In the genomic region with DNA sequence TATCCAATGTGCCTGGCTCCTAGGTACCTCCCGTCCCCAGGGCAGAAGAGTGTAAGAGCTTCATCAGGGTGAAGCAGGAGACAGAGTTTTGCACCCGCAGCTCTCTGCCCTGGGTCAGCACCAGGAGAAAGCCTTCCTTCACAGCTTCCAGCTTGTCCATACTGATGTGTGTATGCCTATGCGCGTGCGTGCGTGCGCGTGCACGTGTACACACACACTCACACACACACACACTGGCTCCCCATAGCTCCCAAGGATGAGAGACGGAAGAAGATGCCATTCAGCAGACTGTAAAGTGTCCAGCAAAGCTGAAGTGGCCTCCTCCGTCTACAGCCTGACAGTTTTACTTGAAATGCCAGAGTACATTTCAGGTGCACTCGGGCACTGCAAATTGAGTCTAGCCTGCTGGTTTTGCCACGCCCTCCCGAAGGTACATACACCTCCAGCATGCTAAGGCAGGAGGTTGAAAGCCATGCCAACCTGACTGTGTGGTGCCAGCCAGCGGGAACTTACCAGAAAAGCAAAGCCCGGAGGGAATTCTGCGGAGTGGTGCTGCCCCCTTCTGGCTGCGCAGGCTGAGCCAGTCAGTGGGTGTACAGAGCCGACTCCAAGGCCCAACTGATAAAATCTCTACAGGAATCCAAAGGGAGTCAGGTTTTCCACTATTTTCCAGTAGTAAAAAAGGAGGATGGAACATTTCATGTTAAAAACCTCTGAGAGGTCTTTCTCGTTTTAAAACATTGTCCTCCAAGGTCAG, we compare ENCODE assay signal across 8 mouse cellular contexts.
DNase-seq lines count a peak whose midpoint lies in the region; ATAC-seq lines count a peak whose summit lies in the region.

No protein-coding gene starts in this region.

- no peak overlapping the region for H3K9ac ChIP-seq in embryonic facial prominence, embryonic 14.5 days (ENCODE audit: low read depth, low read length)
- H3K9ac ChIP-seq in limb, embryonic 12.5 days (replicated peaks): no peak overlapping the region
- peak overlapping the region; percentile 62; the same call in 1 of the 2 replicates for H3K9ac ChIP-seq in midbrain, embryonic 16.5 days (ENCODE audit: low read depth, low read length)

- H3K36me3 ChIP-seq in embryonic facial prominence, embryonic 14.5 days (ENCODE audit: control insufficient read depth, insufficient read depth, low read length): no peaks in the 10 kb centered on the region
- H3K36me3 ChIP-seq in limb, embryonic 12.5 days: no peaks in the 10 kb centered on the region
- no peaks in the 10 kb centered on the region for H3K36me3 ChIP-seq in midbrain, embryonic 16.5 days (ENCODE audit: control insufficient read depth, insufficient read depth, low read length)

- no peak overlapping the region for H3K4me2 ChIP-seq in embryonic facial prominence, embryonic 14.5 days (ENCODE audit: low read depth, low read length)
- H3K4me2 ChIP-seq in limb, embryonic 12.5 days: no peak overlapping the region
- H3K4me2 ChIP-seq in midbrain, embryonic 16.5 days (ENCODE audit: low read length): peak overlapping the region; percentile 72

- peak; percentile 23 to 55 for DNase-seq in monocyte, adult 2 months (ENCODE audit: low read depth in 1 of 2, low spot score in 2 of 2)
- peak; percentile 86 for DNase-seq in embryonic facial prominence, embryonic 14.5 days (ENCODE audit: low spot score)
- peak; percentile 66 for DNase-seq in heart, adult 8-10 months (ENCODE audit: low spot score)
- DNase-seq in kidney, adult 8-10 months: peak; percentile 75 to 88
- DNase-seq in spleen, postnatal 36 days (ENCODE audit: low spot score in 2 of 2): peak; percentile 47 to 50

- H3K27ac ChIP-seq in embryonic facial prominence, embryonic 14.5 days (replicated peaks; ENCODE audit: low read depth, low read length): no peak overlapping the region
- H3K27ac ChIP-seq in limb, embryonic 12.5 days: no peak overlapping the region
- peak overlapping the region; percentile 54 for H3K27ac ChIP-seq in midbrain, embryonic 16.5 days (ENCODE audit: low read length)

- H3K4me3 ChIP-seq in embryonic facial prominence, embryonic 14.5 days (ENCODE audit: low read depth, low read length): no peak overlapping the region
- H3K4me3 ChIP-seq in limb, embryonic 12.5 days (replicated peaks): no peak overlapping the region
- no peak overlapping the region for H3K4me3 ChIP-seq in midbrain, embryonic 16.5 days (ENCODE audit: low read depth, low read length)

- WGBS in embryonic facial prominence, embryonic 14.5 days: 42% methylated on average over 20 of the region's 20 CpGs
- WGBS in limb, embryonic 12.5 days: 43% methylated on average over 20 of the region's 20 CpGs
- 28% methylated on average over 20 of the region's 20 CpGs for WGBS in midbrain, embryonic 16.5 days

- peaks cover 14% of the 10 kb centered on the region for H3K27me3 ChIP-seq in embryonic facial prominence, embryonic 14.5 days (replicated peaks; ENCODE audit: control insufficient read depth, insufficient read depth, low read length)
- peaks cover 29% of the 10 kb centered on the region for H3K27me3 ChIP-seq in limb, embryonic 12.5 days
- H3K27me3 ChIP-seq in midbrain, embryonic 16.5 days (ENCODE audit: control insufficient read depth, insufficient read depth, low read depth, low read length): no peaks in the 10 kb centered on the region

- ATAC-seq in monocyte, adult 5-6 weeks (replicated peaks; ENCODE audit: insufficient number of reproducible peaks, low FRiP score, low TSS enrichment, poor library complexity, severe bottlenecking): no peak
- peak; percentile 86 for ATAC-seq in embryonic facial prominence, embryonic 14.5 days (ENCODE audit: low read depth)
- ATAC-seq in limb, embryonic 12.5 days (ENCODE audit: insufficient number of reproducible peaks, insufficient read depth, low FRiP score, low TSS enrichment, low read depth): peak; percentile 48; the same call in 1 of the 2 replicates
- peak; percentile 88 for ATAC-seq in midbrain, embryonic 16.5 days

- no peaks in the 10 kb centered on the region for H3K9me3 ChIP-seq in embryonic facial prominence, embryonic 14.5 days (ENCODE audit: control insufficient read depth, low read length)
- H3K9me3 ChIP-seq in limb, embryonic 12.5 days: no peaks in the 10 kb centered on the region
- no peaks in the 10 kb centered on the region for H3K9me3 ChIP-seq in midbrain, embryonic 16.5 days (replicated peaks; ENCODE audit: control insufficient read depth, low read length, poor library complexity, severe bottlenecking)

- H3K4me1 ChIP-seq in embryonic facial prominence, embryonic 14.5 days (ENCODE audit: control insufficient read depth, insufficient read depth, low read length): no peaks in the 10 kb centered on the region
- H3K4me1 ChIP-seq in limb, embryonic 12.5 days (replicated peaks): 0 out of 2 replicates have a peak, but pooled peaks cover 4% of the 10 kb centered on the region
- H3K4me1 ChIP-seq in midbrain, embryonic 16.5 days (ENCODE audit: control insufficient read depth, insufficient read depth, low read length): peaks cover 22% of the 10 kb centered on the region
